Mouse (Mus musculus): ENCODE results near the gene Pnkd. TPM values are rescaled to one million over a fixed set of nuclear protein-coding genes. Genes with fewer than 3 reads are reported as not detected.
"Not testable (repeated sequence)": the region's sequence is repeated elsewhere in the genome, so short reads cannot be mapped to it uniquely, and the experiment has no call there.

Pnkd gene
- polyA plus RNA-seq, 1 experiment: 68.0 TPM

DNA sequence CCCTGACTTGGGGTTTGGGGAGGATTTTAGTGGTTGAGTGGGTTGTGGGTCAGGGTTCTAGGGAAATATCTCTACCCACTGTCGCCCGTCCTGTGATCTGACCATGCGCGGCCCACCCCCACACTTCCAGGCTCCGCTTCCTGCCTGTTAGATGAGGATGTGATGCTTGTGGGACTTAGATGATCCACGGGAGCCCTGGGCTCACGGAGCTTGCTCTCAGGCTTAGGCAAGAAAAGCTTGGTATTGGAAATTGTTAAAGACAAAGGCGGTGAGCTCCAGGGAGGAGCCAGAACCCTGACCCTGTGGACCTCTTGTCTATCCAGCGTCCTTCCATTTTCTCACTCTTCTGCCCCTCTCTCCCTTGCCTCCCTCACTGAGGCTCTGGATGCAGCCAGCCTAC is 55.2 kb downstream of the Pnkd start:
- TF ChIP-seq CTCF (IDR thresholded peaks at IDR 0.05; ENCODE audit: control insufficient read depth, insufficient read depth, insufficient read length) (no peak), CEBPB (IDR thresholded peaks at IDR 0.05; ENCODE audit: low read depth) (no peak), MYOG (IDR thresholded peaks at IDR 0.05; ENCODE audit: control insufficient read depth, extremely low read depth, insufficient read length) (no peak), USF1 (IDR thresholded peaks at IDR 0.05; ENCODE audit: low read depth) (no peak), FOSL1 (IDR thresholded peaks at IDR 0.05; ENCODE audit: insufficient read depth, low read length, poor library complexity, severe bottlenecking) (no peak), MAX (IDR thresholded peaks at IDR 0.05) (no peak), MYOD1 (IDR thresholded peaks at IDR 0.05; ENCODE audit: control insufficient read depth, insufficient read length, low read depth) (no peak)
- H3K79me2 ChIP-seq (ENCODE audit: control insufficient read depth, insufficient read depth): no peaks in the 10 kb centered on the region
- no peak overlapping the region for H3ac ChIP-seq (ENCODE audit: control insufficient read depth, insufficient read length, low read depth)
- no peak overlapping the region for H3K4me3 ChIP-seq (ENCODE audit: insufficient read depth, poor library complexity, severe bottlenecking)
- H3K36me3 ChIP-seq (ENCODE audit: control insufficient read depth, insufficient read depth): no peaks in the 10 kb centered on the region
- H3K27me3 ChIP-seq (ENCODE audit: control insufficient read depth, insufficient read depth, insufficient read length): no peaks in the 10 kb centered on the region
- no peaks in the 10 kb centered on the region for H3K79me3 ChIP-seq (ENCODE audit: low read depth)

DNA sequence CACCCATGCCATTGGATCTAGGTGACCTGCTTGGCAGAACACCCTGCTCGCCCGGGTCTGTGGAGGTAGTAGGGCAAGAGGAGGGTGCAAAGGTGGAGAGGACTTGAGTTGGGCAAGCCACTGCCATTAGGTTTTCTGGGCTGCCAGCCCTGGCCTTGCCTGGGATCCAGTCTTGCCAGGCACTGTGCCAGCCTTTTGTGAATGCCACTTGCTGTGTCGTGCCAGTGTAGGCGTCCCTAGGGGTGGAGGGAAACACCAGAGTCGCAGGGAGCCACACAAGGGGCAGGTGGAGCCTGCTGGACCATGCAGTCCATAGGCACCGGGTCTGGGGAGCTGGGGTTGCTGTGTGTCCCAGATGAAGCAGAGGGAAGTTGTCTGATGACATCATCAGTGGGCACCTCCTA is 55.6 kb downstream of the Pnkd start:
- H3ac ChIP-seq (ENCODE audit: control insufficient read depth, insufficient read length, low read depth): no peak overlapping the region
- H3K27me3 ChIP-seq (ENCODE audit: control insufficient read depth, insufficient read depth, insufficient read length): no peaks in the 10 kb centered on the region
- no peak overlapping the region for H3K4me3 ChIP-seq (ENCODE audit: insufficient read depth, poor library complexity, severe bottlenecking)
- H3K79me2 ChIP-seq (ENCODE audit: control insufficient read depth, insufficient read depth): no peaks in the 10 kb centered on the region
- no peaks in the 10 kb centered on the region for H3K79me3 ChIP-seq (ENCODE audit: low read depth)
- H3K36me3 ChIP-seq (ENCODE audit: control insufficient read depth, insufficient read depth): no peaks in the 10 kb centered on the region
- no peak for TF ChIP-seq MAX (IDR thresholded peaks at IDR 0.05)
- TF ChIP-seq USF1 (IDR thresholded peaks at IDR 0.05; ENCODE audit: low read depth): no peak
- no peak for TF ChIP-seq MYOD1 (IDR thresholded peaks at IDR 0.05; ENCODE audit: control insufficient read depth, insufficient read length, low read depth)
- TF ChIP-seq FOSL1 (IDR thresholded peaks at IDR 0.05; ENCODE audit: insufficient read depth, low read length, poor library complexity, severe bottlenecking): no peak
- TF ChIP-seq CEBPB (IDR thresholded peaks at IDR 0.05; ENCODE audit: low read depth): no peak
- no peak for TF ChIP-seq CTCF (IDR thresholded peaks at IDR 0.05; ENCODE audit: control insufficient read depth, insufficient read depth, insufficient read length)
- TF ChIP-seq MYOG (IDR thresholded peaks at IDR 0.05; ENCODE audit: control insufficient read depth, extremely low read depth, insufficient read length): no peak

DNA sequence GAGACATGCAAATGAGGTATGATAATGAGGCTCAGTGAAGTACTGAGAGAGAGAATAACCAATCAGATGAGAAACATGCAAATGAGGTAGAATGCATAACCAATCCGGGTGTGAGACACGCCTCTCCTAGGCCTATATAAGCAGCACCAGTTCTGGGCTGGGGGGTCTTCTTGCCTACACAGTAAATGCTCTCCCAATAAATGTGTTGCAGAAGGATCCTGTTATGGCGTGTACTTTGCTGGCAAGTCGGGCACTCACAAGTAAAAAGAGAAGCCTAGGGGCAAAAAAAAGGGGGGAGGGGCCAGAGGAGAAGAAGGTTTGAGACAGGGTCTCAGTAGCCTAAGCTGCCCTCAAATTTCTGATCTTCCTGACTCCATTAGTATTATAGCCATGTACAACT is 56.3 kb downstream of the Pnkd start:
- not testable (repeated sequence) for H3K79me2 ChIP-seq (ENCODE audit: control insufficient read depth, insufficient read depth); H3ac ChIP-seq (ENCODE audit: control insufficient read depth, insufficient read length, low read depth); H3K79me3 ChIP-seq (ENCODE audit: low read depth); H3K36me3 ChIP-seq (ENCODE audit: control insufficient read depth, insufficient read depth); H3K27me3 ChIP-seq (ENCODE audit: control insufficient read depth, insufficient read depth, insufficient read length); H3K4me3 ChIP-seq (ENCODE audit: insufficient read depth, poor library complexity, severe bottlenecking)

DNA sequence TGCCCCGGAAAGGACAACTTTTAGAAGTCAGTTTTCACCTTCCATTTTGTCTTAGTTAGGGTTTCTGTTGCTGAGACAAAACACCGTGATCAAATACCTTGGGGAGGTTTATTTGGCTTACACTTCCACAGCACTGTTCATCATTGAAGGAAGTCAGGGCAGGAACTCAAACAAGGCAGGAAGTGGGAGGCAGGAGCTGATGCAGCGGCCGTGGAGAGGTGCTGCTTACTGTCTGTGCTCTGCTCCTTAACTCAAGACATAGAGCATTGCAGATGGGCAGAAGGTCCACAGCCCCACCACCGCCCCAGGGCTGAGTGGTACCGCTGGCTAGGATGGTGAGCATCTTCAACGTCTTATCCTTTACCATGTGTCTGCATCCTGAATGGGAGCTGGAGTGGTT is 57.2 kb downstream of the Pnkd start:
- Histone ChIP-seq H3K4me3 (ENCODE audit: insufficient read depth, poor library complexity, severe bottlenecking) (no peak overlapping the region), H3K27me3 (ENCODE audit: control insufficient read depth, insufficient read depth, insufficient read length) (no peaks in the 10 kb centered on the region), H3ac (ENCODE audit: control insufficient read depth, insufficient read length, low read depth) (no peak overlapping the region), H3K79me2 (ENCODE audit: control insufficient read depth, insufficient read depth) (no peaks in the 10 kb centered on the region), H3K79me3 (ENCODE audit: low read depth) (no peaks in the 10 kb centered on the region), H3K36me3 (ENCODE audit: control insufficient read depth, insufficient read depth) (no peaks in the 10 kb centered on the region)
- TF ChIP-seq MYOG (IDR thresholded peaks at IDR 0.05; ENCODE audit: control insufficient read depth, extremely low read depth, insufficient read length): no peak
- no peak for TF ChIP-seq MYOD1 (IDR thresholded peaks at IDR 0.05; ENCODE audit: control insufficient read depth, insufficient read length, low read depth)
- TF ChIP-seq FOSL1 (IDR thresholded peaks at IDR 0.05; ENCODE audit: insufficient read depth, low read length, poor library complexity, severe bottlenecking): no peak

- Histone ChIP-seq H3ac (ENCODE audit: control insufficient read depth, insufficient read length, low read depth) (no peak overlapping the region), H3K79me3 (ENCODE audit: low read depth) (no peaks in the 10 kb centered on the region), H3K27me3 (ENCODE audit: control insufficient read depth, insufficient read depth, insufficient read length) (no peaks in the 10 kb centered on the region), H3K36me3 (ENCODE audit: control insufficient read depth, insufficient read depth) (no peaks in the 10 kb centered on the region), H3K79me2 (ENCODE audit: control insufficient read depth, insufficient read depth) (no peaks in the 10 kb centered on the region), H3K4me3 (ENCODE audit: insufficient read depth, poor library complexity, severe bottlenecking) (no peak overlapping the region)
- TF ChIP-seq USF1 (IDR thresholded peaks at IDR 0.05; ENCODE audit: low read depth): no peak
- no peak for TF ChIP-seq MYOG (IDR thresholded peaks at IDR 0.05; ENCODE audit: control insufficient read depth, extremely low read depth, insufficient read length)
- no peak for TF ChIP-seq FOSL1 (IDR thresholded peaks at IDR 0.05; ENCODE audit: insufficient read depth, low read length, poor library complexity, severe bottlenecking)
- TF ChIP-seq MYOD1 (IDR thresholded peaks at IDR 0.05; ENCODE audit: control insufficient read depth, insufficient read length, low read depth): no peak
- TF ChIP-seq CTCF (IDR thresholded peaks at IDR 0.05; ENCODE audit: control insufficient read depth, insufficient read depth, insufficient read length): no peak
- no peak for TF ChIP-seq CEBPB (IDR thresholded peaks at IDR 0.05; ENCODE audit: low read depth)
- no peak for TF ChIP-seq MAX (IDR thresholded peaks at IDR 0.05)
These were observed 57.6 kb downstream of the Pnkd start for GRCm38 (mm10) chr1:74342308-74342707.

GRCm38 (mm10) chr1:74343161-74343560 is 58.4 kb downstream of the Pnkd start:
- H3K4me3 ChIP-seq (ENCODE audit: insufficient read depth, poor library complexity, severe bottlenecking): no peak overlapping the region
- no peaks in the 10 kb centered on the region for H3K79me2 ChIP-seq (ENCODE audit: control insufficient read depth, insufficient read depth)
- no peak overlapping the region for H3ac ChIP-seq (ENCODE audit: control insufficient read depth, insufficient read length, low read depth)
- no peaks in the 10 kb centered on the region for H3K36me3 ChIP-seq (ENCODE audit: control insufficient read depth, insufficient read depth)
- no peaks in the 10 kb centered on the region for H3K79me3 ChIP-seq (ENCODE audit: low read depth)
- TF ChIP-seq MYOD1 (IDR thresholded peaks at IDR 0.05; ENCODE audit: control insufficient read depth, insufficient read length, low read depth) (no peak), FOSL1 (IDR thresholded peaks at IDR 0.05; ENCODE audit: insufficient read depth, low read length, poor library complexity, severe bottlenecking) (no peak), USF1 (IDR thresholded peaks at IDR 0.05; ENCODE audit: low read depth) (no peak), CTCF (IDR thresholded peaks at IDR 0.05; ENCODE audit: control insufficient read depth, insufficient read depth, insufficient read length) (no peak), MYOG (IDR thresholded peaks at IDR 0.05; ENCODE audit: control insufficient read depth, extremely low read depth, insufficient read length) (no peak), MAX (IDR thresholded peaks at IDR 0.05) (no peak), CEBPB (IDR thresholded peaks at IDR 0.05; ENCODE audit: low read depth) (no peak)
- no peaks in the 10 kb centered on the region for H3K27me3 ChIP-seq (ENCODE audit: control insufficient read depth, insufficient read depth, insufficient read length)

Measured in C2C12 (cell line).